Mouse (Mus musculus) central nervous system, embryonic 18 days (tissue): ENCODE data around the gene Edaradd. TPM values are rescaled to one million over a fixed set of nuclear protein-coding genes. Genes with fewer than 3 reads are reported as not detected.

Source experiments
- polyA plus RNA-seq: library from polyadenylated mRNA; depleted of rRNA; stranded (reverse); fragments of >200 nt; gene quantifications from 2 replicates; pipeline ENCODE4 v1.2.3, GENCODE M21; 2012; rRNA removed

Gene Edaradd
- 1.8 TPM in 2 replicates for polyA plus RNA-seq

DNA sequence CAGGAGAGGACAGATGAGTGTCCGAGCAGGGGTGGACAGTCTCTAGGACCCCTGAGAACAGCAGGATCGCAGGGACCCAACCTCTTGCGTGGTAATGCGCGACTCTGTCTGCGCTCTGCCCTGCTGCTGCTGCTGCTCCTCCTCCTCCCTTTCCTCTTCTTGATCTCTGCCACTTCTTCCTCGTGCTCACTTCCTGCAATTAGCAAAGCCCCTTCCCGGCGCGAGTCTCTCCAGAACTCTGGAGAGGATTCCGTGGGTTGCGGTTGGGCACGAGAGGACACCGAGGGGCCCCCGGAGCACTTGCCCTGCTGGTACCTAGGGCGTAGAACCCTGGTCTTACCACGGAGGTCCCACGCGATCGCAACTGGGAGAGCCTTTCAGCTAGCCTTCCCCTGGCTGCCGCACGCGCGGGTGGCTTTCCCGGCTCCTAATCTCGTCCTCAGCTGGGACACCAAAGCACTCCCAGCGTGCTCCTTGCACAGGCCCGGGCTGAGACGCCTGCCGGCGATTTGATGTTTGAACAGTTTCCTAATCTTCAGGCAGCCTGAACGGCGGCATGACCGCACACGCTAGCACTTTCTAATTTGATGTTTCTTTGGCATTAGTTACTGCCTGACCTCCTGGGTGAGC is at the start of gene Edaradd:
Edaradd (minus strand) TSS at position 484 of the 630 bp plus-strand sequence.

DNA sequence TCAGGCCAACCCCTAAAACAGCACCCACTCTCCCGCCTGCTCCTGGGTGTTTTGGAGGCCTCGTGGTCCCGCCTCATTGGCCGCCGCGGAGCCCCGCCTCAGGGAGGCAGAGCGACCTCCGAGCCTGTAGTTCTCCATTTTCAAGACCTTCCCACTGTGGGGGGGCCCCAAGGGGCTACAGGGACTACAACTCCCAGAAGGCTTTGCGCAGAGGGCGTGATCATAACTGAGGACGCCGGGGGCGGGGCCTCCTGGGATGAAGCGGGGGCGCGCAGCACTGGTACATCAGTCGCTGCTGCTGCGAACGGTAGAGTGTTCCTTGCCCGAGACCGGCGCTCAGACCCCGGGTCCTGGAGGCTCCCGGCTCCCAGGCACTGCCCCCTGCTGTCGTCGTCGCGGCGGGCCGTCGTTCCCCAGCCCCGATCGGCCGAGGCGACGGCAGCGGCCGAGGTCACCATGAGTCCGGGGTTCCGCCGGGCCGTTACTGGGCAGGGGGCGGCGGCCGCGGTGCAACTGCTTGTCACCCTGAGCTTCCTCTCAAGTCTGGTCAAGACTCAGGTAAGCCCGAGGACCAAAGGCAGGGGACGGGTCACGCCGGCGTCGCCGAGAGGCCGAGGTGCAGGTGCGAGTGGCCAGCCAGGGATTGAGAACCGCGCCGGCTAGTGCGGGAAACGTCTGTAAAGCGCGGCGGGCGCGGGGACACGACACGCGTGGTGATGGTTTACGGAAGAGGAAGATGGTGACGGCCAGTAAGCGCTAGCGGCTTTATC is 45.6 kb upstream of the Edaradd start, which contains the start of gene Ero1lb:
Ero1lb (plus strand) TSS at position 254 of the 770 bp plus-strand sequence.

DNA sequence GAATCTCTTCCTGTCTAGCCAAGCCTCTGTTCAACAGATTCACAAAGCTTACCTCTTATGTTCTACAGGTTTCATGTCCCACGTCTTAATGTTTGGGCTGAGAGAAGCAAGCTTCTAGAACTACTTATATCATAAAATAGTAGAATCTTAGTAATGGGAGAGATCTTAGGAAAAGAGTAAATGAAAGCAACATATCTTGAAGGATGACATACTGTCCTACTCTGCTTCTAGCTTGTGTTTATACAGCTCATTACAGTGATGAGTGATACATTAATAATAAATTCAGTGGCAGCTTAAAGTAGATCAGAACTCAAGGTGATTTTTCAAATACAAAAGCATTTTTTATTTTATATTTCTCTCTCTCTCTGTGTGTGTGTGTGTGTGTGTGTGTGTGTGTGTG is 55.4 kb downstream of the Edaradd start, which contains the start of gene Lgals8:
Lgals8 (minus strand) TSS at position 101 of the 400 bp plus-strand sequence.

Other genes with a start within 250 kb of the Edaradd start
- gene Actn2, start 179.7 kb downstream of the Edaradd start, polyA plus RNA-seq, result 9.5 and 19.9 TPM in 2 replicates
- 21.1 and 22.9 TPM in 2 replicates for gene Heatr1, start 125.4 kb downstream of the Edaradd start, polyA plus RNA-seq
- gene Lgals8, start 55.5 kb downstream of the Edaradd start, polyA plus RNA-seq, result 27.8 and 32.7 TPM in 2 replicates
- gene Ero1lb, start 45.4 kb upstream of the Edaradd start, polyA plus RNA-seq, result 7.9 and 8.5 TPM in 2 replicates